Mouse (Mus musculus) E14TG2a.4 (cell line): ENCODE results near the gene Pik3r1.

Experiments used
- H3K27me3 ChIP-seq: 2 replicates; pipeline ENCODE4 v1.6.1; 2014; ENCODE audit warnings: low read length, control low read depth; ENCODE audit not compliant: insufficient read depth
- H3K36me3 ChIP-seq: 2 replicates; pipeline ENCODE4 v1.6.1; 2014; ENCODE audit warnings: low read length, control low read depth; ENCODE audit not compliant: insufficient read depth
- H3K4me1 ChIP-seq: replicated peaks from 2 replicates; pipeline ENCODE4 v1.6.1; 2014; ENCODE audit warnings: low read depth, low read length, control low read depth
- H3K4me3 ChIP-seq: replicated peaks from 2 replicates; pipeline ENCODE4 v1.5.1; 2014; ENCODE audit warnings: mild to moderate bottlenecking, low read length
- H3K9me3 ChIP-seq: 2 replicates; pipeline ENCODE4 v1.6.1; 2014; ENCODE audit warnings: low read length, control low read depth
- CTCF ChIP-seq: conservative IDR thresholded peaks from 2 replicates; pipeline ENCODE4 v1.5.1; 2014; ENCODE audit warnings: low read length
- NANOG ChIP-seq: IDR thresholded peaks from 2 replicates; pipeline ENCODE4 v1.6.1; 2014; ENCODE audit warnings: borderline replicate concordance, low read length, mixed read lengths
- POU5F1 ChIP-seq: IDR thresholded peaks from 2 replicates; pipeline ENCODE4 v1.6.1; 2014; ENCODE audit warnings: low read length, borderline replicate concordance

Pik3r1 gene

GRCm38 (mm10) chr13:101801372-101802186, 33.6 kb upstream of the Pik3r1 start:
- H3K36me3 ChIP-seq: no peaks in the 10 kb centered on the region
- H3K9me3 ChIP-seq: peaks cover 7% of the 10 kb centered on the region; the same call in 1 of the 2 replicates
- H3K4me1 ChIP-seq: peaks cover 63% of the 10 kb centered on the region
- peak overlapping the region; percentile 74 for H3K4me3 ChIP-seq
- no peaks in the 10 kb centered on the region; the same call in 1 of the 2 replicates for H3K27me3 ChIP-seq
- TF ChIP-seq CTCF (no peak), NANOG (peak; percentile 37; the same call in 1 of the 2 replicates), POU5F1 (peak; percentile 50; the same call in 1 of the 2 replicates)

- Histone ChIP-seq H3K9me3 (peaks cover 7% of the 10 kb centered on the region; the same call in 1 of the 2 replicates), H3K36me3 (no peaks in the 10 kb centered on the region), H3K4me1 (peaks cover 65% of the 10 kb centered on the region), H3K27me3 (no peaks in the 10 kb centered on the region; the same call in 1 of the 2 replicates), H3K4me3 (peak overlapping the region; percentile 74)
- TF ChIP-seq CTCF (no peak), POU5F1 (no peak), NANOG (no peak)
These were observed 32.9 kb upstream of the Pik3r1 start for GRCm38 (mm10) chr13:101800833-101801371.

- Histone ChIP-seq H3K4me3 (no peak overlapping the region), H3K27me3 (no peaks in the 10 kb centered on the region), H3K36me3 (no peaks in the 10 kb centered on the region), H3K9me3 (peaks cover 7% of the 10 kb centered on the region; the same call in 1 of the 2 replicates), H3K4me1 (peaks cover 57% of the 10 kb centered on the region)
- no peak for TF ChIP-seq CTCF
These were observed 32.1 kb upstream of the Pik3r1 start for GRCm38 (mm10) chr13:101800021-101800596.

GRCm38 (mm10) chr13:101799318-101799717, 31.3 kb upstream of the Pik3r1 start:
- no peak overlapping the region for H3K4me3 ChIP-seq
- peaks cover 7% of the 10 kb centered on the region; the same call in 1 of the 2 replicates for H3K9me3 ChIP-seq
- H3K4me1 ChIP-seq: peaks cover 49% of the 10 kb centered on the region
- H3K36me3 ChIP-seq: no peaks in the 10 kb centered on the region
- no peak for TF ChIP-seq POU5F1
- TF ChIP-seq CTCF: no peak
- no peak for TF ChIP-seq NANOG
- no peaks in the 10 kb centered on the region for H3K27me3 ChIP-seq

GRCm38 (mm10) chr13:101798522-101798921, 30.5 kb upstream of the Pik3r1 start:
- TF ChIP-seq NANOG (no peak), CTCF (no peak), POU5F1 (no peak)
- Histone ChIP-seq H3K9me3 (peaks cover 7% of the 10 kb centered on the region; the same call in 1 of the 2 replicates), H3K4me1 (peaks cover 43% of the 10 kb centered on the region), H3K4me3 (no peak overlapping the region), H3K27me3 (no peaks in the 10 kb centered on the region), H3K36me3 (no peaks in the 10 kb centered on the region)

GRCm38 (mm10) chr13:101796983-101797382, 29.0 kb upstream of the Pik3r1 start:
- Histone ChIP-seq H3K4me3 (no peak overlapping the region), H3K4me1 (peaks cover 39% of the 10 kb centered on the region), H3K9me3 (peaks cover 7% of the 10 kb centered on the region; the same call in 1 of the 2 replicates), H3K36me3 (no peaks in the 10 kb centered on the region), H3K27me3 (no peaks in the 10 kb centered on the region)
- TF ChIP-seq NANOG: no peak
- TF ChIP-seq CTCF: no peak
- TF ChIP-seq POU5F1: no peak

- H3K4me1 ChIP-seq: peaks cover 18% of the 10 kb centered on the region
These were observed 17.7 kb upstream of the Pik3r1 start for GRCm38 (mm10) chr13:101785705-101786104.

GRCm38 (mm10) chr13:101784651-101785289, 16.8 kb upstream of the Pik3r1 start:
- Histone ChIP-seq H3K4me3 (peak overlapping the region; percentile 10; the same call in 1 of the 2 replicates), H3K36me3 (no peaks in the 10 kb centered on the region), H3K4me1 (peaks cover 18% of the 10 kb centered on the region), H3K27me3 (no peaks in the 10 kb centered on the region), H3K9me3 (no peaks in the 10 kb centered on the region)
- TF ChIP-seq CTCF: no peak
- TF ChIP-seq POU5F1: no peak
- TF ChIP-seq NANOG: no peak

More at GRCm38 (mm10) chr13:101785705-101786104, 17.7 kb upstream of the Pik3r1 start:
- H3K36me3 ChIP-seq: no peaks in the 10 kb centered on the region
- no peaks in the 10 kb centered on the region for H3K9me3 ChIP-seq
- no peaks in the 10 kb centered on the region for H3K27me3 ChIP-seq
- H3K4me3 ChIP-seq: no peak overlapping the region
- no peak for TF ChIP-seq POU5F1
- no peak for TF ChIP-seq CTCF
- TF ChIP-seq NANOG: no peak
